Mouse (Mus musculus): ENCODE results near the gene Col9a1.
A peak's percentile ranks its signal among the peaks of the same experiment; 100 is the strongest.

The Col9a1 gene

DNA sequence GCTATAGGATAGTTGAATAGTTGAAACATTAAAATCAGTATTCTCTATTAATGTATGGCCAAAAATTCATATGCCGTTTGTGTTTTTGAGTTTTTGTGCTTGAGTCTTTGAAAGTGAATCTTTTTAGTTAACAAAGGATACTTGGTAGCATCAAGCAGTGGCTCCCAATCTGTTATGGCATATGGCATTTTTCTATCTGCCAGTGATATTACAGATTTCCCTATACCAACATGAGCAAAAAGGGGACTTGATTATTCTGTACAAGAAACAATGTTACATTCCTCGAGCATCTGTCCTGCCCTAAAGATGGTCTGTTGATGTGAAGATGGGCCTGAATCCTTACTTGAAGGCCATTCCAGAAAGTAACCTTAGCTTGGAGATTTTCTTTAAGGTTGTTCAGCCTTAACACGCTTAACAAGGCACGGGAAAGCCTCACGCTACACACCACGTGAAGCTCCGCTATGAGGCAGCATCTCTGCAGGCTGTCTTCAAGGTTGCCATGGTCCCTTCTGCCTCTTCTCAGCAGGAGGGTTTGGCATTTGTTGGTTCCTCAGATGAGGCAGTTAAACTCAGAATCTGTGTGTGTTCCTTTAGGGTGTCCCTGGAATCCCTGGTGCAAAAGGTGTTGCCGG lies 45.7 kb downstream of the Col9a1 start:
- DNase-seq: peak; percentile 37

DNA sequence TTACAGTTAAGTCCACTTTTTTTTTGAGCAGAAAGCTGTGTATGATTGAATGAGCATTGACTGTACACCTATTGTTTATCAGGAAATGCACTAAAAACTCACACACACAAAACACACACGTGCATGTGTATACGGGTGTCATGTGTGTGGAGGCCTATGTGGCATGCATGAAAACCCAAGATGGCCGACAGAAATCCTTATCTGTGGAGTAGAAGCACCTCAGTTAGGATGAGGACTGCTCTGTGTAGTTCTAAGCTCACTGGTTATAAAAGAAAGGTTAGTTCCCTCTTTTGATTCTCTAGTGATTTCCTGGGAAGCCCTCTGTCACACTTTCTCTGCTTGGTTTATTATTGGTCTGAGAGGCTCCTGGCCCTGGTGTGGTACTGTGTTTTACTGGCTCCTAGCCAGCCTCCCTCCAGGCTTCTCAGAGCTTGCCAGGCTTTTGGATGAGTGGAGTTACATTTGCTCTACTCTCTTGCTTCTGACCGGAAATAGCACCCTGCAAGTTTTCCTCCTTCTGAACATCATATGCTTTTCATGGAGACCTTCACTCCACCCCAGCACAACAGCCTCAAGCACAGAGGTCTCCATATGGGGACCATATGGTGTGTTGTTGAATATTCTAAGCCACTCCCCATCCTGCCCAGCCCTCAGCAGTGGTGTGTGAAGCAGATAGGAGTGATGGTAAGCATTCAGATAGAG lies 48.6 kb downstream of the Col9a1 start:
- peak; percentile 19 for DNase-seq

DNA sequence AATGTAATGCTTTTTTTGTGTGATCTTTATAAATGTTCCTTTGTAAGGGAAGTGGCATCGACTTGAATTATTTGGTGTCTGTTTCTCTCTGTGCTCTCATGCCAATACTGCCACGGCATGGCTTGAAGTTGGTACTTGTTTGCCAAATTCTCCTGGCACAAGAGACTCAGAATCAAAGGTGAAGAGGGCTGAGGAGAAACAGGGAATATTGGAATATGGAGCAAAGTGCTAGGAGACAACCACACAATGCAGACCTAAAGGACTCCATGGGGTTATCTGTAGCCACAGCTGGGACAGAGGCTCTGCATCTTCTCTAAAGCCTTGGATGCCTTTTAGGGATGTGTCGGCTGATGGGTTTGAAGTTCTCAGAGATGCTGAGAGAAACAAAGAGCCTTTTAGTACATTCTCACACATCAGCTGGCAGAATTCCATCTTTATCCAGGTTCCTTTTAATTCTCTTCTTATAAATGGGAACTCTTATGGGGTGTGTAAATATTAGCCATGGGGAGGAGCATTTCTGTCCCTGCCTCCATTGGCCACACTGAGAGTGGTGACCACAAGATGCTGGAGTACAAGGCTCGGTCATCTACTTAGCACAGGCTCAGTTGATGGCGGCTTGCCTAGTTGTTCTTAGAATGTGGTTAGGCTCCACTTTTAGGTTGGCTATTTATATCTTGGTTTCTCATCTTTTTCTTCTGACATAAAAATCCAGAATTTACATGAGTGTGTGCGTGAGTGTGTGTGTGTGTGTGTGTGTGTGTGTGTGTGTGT lies 49.7 kb downstream of the Col9a1 start:
- peak; percentile 19 for DNase-seq

DNA sequence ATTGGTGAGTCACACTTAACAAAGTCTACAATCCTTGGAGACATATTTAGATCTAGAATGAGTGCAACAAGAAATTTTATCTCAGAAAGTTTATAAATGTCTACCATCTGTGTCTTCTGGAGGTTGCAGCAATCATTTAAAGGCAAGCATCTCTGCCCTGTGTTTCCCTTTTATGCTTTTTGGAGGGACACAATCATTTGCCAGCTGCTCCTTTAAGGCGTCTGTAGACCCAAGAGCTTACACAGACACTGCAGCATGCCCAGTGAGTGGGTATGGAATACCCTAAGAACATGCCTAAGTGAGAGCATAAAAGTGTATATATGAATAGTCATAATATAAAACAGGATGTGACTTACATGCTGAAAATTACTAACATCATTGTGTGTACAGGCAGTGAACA lies 52.1 kb downstream of the Col9a1 start:
- no peak for DNase-seq

DNA sequence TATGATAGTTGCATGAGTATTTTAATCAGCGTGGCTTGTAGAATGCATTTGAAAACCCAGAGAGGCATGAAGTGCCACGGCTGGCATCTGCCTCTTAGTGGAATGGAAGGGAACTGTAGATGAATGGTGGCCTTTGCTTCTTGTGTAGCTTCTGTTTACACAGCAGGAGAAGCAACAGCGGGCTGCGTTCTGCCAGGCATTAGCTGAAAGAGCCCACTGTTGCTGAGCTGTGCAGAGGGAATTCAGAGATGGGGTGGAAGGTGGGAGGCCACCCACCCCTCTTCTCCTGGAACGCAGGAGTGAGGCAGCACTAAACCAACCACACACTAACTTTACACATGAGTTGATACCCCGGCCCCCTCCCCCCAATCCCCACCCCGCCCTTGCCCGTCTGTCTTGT lies 53.0 kb downstream of the Col9a1 start:
- peak; percentile 16 for DNase-seq

DNA sequence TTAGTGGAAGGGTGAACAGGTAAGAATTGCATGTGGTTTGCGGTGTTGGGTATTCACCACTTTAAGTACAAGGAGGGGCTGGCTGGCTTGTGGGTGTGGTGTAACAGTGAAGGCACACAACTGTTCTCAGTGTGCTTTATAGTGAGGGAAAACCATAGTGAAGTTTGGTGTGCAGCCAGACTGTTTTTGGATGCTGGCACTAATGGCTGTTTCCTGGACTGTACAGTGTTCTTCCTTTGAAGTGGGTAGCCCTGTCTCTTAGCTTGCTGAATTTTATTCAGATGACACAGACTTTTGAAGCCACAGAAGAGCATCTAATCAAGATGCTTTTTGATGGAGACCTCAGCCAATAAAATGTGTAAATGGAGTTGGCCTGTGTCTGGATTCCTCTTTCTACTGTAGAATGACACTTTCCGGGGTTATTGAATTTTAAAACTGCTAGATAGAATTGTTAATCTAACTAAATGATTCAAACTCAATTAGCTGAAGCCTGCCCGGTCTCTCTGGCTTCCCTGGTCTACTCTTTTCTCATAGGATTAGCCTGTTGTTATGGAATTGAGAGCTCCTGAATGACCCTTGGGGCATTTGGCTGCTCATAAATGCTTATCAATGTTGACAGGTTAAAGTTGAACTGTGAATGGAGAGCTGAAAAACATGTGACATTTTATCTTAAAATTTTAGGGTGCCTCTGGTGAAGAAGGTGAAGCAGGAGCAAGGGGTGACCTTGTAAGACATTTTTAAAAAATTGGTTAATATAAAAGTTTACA lies 54.3 kb downstream of the Col9a1 start:
- no peak for DNase-seq

DNA sequence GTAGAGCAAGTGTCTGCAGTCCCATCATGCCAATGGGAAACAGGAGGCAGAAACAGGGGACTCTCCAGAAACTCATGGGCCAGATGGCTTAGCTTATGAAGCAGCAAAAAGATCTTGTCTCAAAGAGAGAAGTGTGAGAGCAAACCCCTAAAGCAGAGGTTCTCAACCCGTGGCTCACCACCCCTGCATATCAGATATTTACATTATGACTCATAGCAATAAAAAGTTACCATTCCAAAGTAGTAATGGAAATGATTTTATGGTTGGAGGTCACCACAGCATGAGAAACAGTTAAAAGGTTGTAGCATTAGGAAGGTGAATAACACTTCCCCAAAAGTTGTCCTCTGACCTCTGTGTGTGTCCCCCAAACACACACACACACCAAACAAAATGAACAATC lies 58.9 kb downstream of the Col9a1 start:
- no peak for DNase-seq

DNA sequence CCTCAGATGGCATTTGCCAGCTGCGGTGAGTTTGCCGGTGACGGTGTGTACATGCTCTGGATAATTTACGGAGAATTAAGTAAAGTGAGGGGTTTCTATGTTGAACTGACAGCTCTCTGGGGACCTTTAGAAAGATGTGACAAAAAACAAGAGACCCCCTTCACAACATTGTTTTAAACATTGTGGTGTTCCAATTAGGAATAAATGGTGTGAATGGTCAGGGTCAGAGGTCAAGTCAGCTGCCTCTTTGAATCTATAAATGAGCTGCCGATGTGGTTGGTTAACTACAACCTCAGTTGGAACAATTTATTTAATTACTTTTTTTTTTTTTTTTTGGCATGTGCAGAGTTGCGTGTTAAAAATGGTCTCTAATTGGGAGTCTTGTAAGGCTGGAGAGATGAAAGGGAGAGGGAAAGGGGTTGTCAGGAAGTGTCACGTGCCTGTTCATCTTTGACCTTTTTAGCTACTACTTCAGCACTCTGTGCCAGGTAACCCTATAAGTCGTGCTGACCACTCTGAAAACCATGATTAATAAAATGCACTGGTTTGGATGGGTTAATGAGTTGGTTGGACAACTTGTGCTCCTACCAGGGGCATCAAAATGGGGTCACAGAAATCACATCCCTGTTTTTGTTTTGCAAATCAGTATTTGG lies 62.8 kb downstream of the Col9a1 start:
- DNase-seq: no peak

DNA sequence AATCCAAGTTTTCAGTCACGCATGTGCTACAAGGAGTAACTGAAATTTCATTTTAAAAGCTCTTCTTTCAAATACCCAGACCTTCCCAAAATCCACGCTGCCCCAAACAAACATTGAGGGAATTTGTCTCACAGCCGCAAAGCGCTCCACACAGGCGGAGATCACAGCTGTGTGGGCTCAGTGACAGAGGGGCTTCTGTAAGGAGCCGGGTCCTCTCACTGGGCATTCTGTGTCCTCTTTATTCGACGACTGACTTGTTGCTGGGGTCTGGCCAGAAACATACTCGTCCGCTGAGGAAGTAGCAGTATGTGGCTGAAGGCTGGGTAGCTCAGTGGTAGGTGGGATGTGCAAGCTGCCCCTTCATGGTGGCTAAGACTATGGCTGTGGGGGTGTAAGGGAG lies 67.5 kb downstream of the Col9a1 start:
- no peak for DNase-seq

DNA sequence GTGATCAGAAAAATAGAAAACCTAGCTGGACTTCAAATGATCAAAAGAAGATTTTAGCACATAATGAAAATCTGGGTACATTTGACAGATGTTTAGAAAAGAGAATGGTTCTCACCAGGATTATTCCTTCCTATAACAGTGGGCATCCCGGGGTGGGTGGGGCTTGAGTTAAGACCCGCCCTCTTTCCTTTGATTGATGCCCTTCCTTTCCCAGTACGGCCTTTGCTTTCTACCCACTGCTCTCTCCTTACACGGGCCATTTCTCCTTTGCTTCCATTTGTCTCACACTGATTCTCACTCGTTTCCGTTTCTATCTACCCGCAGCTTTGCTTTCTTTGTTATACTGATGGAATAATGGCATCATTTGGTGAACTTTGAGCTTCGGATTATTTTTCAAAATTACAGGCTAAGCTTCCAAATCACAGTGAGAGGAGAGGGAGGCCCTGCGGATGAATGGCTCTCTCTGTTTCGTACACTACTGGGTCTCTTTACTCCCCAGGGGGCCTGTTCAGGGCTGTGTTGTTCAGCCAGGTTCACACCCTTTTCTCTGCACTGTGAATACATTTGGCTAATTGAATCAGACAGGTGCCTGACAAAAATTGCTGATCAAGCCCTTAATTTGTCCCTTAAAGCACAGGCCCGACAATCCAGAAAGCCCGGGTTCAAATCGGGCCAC lies 68.4 kb downstream of the Col9a1 start:
- DNase-seq: no peak

DNA sequence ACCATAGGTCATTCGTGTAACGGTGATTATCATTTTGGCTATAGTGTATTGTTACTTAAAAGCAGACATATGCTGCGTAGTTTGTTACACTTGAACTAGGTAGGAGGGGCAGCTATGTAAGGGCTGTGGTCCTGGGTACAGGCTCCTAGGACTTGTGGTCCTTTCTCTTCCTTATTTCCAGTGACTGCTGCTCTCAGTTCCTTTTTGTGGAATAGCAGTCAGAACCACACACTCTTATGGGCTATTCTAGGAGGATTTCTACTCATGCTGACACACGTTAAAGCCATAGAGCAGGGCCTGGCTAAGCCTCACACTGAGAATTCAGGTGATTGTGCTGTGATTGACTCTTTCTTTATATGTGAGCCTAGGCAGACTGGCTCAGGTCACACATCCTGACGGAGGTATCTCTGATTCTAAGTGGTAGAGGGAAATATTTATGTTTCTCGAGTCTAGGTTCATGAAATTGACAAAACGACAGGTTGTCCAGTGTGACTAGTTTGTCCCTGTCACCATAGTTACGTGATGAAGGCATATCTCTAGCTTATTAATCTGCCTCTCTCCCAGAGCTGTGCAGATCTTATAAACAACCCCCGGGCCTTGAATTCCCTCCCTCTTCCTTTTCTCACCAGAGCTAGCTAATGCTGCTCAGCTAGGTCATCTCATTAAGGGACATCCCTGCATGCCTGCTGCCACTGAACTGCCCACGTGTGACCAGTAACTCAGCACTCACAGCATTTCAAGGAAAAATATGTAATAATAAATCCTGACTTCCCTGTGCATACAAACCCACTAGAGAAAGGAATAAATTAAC lies 71.1 kb downstream of the Col9a1 start:
- no peak for DNase-seq

DNA sequence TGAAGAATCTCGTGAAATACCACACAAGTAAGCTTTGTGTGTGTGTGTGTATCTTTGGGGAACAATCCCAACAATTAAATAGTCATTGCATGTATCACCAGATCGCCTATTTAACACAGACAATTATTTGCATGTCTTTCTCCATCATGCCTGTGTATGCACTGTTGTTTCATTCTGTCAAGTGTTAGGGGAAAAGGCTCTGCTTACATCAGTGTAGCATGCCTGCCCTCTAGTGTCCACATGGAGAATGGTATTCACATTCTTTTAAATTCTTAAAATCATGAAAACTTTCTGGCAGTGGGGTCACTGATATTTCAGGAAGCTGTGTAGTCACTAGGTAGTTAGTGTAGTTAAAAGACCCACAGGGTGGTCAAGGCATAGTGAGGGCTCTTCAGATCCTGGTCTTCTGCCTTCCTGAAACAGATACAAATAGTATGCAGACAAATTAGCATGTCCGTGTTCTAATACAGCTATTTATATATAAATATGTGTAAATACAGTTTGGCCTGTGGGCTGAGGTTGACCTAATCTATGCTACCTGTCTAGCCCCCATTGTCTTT lies 71.8 kb downstream of the Col9a1 start:
- DNase-seq: peak; percentile 23

DNA sequence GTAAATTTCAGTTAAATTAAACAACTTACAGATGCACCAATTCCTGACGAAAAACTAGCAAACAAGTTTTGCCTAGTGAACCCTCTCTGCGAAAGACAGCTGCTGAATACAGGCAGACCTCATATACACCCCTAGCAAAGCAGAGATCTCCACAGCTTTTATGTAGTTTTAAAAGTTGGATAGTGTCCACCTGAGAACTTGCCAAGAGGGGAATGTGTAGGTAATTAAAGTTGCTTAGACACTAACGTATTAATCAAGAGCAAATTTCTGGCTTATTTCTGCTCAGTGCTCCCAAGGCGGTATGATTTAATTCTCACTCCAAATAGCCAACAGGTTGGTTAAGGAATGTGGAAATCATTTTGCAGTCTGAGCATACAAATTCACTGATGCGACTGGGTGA lies 80.6 kb downstream of the Col9a1 start:
- no peak for DNase-seq

DNA sequence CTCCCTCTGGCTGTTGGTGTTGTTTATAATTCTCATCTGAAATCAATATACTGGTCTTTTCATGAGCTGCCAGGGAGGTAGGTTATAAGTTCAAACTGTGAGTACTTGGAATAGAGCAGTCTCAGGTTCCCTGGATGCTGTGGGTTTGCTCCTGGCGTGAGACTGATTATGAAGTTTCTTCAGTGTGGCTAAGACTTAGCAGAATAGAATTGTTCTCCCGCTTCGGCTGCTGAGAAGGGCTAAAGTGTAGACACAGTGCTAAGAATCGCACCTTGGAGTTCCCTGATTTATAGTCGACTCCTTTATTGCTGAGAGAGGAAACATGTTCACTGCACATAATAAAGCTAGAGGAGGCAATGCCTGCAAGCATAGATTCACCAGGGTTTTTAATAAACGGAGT lies 82.0 kb downstream of the Col9a1 start:
- DNase-seq: no peak

DNA sequence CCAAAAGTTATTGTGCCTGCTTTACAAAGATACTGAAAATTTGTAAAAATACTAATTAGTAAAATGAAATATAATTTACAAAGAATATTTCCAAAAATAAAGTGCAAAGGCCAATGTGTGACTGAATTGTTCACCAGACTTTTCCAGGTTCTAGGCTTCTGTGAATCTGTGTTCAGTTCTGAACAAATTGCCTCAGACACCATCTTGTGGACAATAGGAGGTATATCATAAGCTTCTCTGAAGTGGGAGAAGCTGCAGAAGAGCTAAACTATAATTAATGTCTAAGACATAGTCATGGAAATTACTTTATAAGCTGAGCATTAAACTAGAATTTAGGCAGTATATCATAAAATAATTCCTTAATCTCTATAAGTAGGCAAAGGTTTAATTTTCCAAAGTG lies 83.8 kb downstream of the Col9a1 start:
- no peak for DNase-seq

DNA sequence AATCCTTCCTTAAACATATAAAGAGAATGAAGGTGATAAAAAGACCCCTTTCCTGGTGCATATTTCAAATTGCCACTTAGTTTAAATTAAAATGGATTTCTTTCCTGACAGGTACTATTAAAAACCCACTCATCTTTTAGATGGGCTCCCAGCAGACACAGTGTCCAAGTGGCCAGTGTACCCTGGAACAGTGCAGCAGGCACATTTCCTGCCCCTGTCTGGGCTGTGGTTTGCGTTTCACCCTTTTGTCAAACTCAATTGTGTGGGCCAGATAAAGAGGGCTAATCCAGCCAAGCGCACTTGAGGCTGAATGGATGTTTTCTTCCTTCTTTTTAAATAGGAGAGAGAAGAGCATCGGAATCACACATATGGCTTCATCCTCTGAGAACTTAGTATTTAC lies 89.6 kb downstream of the Col9a1 start:
- no peak for DNase-seq

DNA sequence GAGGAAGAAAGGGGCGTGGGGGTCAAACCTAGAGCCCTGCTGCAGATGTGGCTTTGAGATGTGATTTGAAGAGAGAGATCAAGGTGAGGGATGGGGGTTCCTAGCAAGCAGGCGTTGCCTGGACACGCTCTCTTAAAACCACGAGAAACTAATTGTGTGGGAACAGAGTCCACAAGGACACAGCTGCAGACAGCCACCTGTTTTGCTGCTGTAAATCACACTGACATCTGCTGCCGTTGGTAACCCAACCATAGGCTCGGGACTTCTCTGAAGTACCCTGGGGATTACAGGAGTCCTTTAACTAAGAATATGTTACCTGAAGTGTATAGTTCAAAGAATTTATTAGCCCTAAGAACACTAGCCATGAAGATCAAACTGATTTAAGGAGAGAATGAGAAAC lies 109.0 kb downstream of the Col9a1 start:
- DNase-seq: no peak

DNA sequence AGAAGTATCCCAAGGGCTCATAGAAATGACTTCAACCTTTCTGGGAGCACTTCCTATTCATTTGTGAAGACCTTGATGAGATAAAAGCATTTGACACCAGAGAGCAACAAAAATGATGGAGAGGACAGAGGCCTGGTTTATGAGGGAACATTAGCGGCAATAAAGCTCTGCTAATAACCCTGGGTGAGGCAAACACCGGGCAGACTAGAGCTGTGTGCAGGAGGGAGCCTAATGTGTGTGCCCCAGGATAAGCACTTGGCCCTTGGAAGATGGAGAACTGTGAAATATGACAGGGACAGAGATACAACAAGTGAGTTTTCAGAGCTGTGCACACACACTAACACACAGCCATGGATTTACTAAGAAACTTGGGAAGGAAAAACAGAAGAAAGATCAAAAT lies 115.1 kb downstream of the Col9a1 start:
- DNase-seq: no peak

DNA sequence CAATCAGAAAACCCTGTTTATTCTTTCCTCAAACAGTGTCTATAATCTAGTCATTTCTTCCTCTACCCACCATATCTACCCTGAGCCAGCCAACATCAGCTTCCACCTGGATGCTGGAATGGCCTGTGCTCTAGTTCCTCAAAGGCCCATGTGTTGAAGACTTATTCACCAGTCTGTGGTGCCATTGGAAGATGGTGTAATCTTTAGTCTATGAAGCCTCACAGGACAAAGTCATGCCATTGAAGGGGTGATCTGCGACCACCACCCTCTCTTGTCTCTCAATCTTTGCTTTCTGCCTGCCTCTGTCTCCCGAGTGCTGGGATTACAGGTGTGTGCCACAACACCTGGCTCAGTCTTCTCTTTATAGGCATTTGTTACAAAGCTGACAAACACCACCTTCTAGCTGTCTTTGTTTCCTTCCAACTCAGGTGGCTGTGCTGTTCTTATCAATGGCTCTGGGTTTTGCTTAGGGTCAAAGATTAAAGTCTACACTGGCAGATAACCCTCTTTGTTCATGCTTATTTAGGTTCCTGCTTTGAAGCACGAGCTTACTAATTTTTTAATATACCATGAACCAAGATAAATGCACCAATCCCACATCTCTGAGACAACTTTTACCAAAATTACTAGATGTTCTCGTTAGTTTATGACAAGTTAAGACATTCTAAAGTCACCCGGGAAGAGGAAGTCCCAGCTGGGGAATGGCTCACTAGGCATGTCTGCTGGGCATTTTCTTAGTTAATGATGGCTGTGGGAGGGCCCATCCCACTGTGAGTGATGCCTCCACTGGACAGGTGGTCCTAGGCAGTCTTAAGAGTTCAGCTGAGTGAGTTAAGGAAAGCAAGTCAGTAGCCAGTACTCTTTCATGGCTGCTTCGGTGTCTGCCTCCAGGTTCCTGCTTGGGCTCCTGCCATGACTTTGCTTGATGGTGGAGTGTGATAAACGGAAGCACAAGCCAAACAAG lies 117.9 kb downstream of the Col9a1 start:
- no peak for DNase-seq

DNA sequence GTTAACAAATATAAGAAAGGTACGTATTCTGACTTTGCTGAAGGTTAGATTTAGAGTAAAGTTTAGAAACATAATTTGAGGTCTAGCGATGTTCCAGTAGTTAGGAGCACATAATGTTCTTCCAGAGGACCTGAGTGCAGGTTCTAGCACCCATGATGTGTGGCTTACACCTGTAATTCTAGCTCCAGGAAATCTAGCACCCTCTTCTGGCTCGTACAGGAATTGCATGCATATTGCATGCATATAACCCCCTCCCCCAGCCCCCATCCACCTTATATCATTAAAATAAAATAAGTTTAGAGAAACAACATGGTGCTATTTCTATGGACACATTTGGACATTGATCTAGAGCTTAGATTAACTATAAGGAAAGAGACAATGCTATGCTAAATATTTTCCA lies 123.3 kb downstream of the Col9a1 start:
- DNase-seq: no peak
